Mouse (Mus musculus) heart, postnatal 0 days (tissue): ENCODE data around the gene Foxg1. TPM values are rescaled to one million over a fixed set of nuclear protein-coding genes. Genes with fewer than 3 reads are reported as not detected.

Experiments used
- ATAC-seq: fragments of 200-750 bp; cut with Nextera tagmentation; 2 replicates; pipeline ENCODE4 v1.8.0; 2017; ENCODE audit warnings: low read depth, moderate number of reproducible peaks, moderate library complexity; ENCODE audit not compliant: insufficient read depth
- DNase-seq: peaks from one replicate; pipeline ENCODE4 v3.0.0-alpha.2; 2016; ENCODE audit warnings: low spot score
- H3K27ac ChIP-seq: fragments of 300-500 bp; sonication (generic); 2 replicates; pipeline ENCODE4 v1.5.1; 2014; ENCODE audit warnings: low read depth, mild to moderate bottlenecking
- H3K27me3 ChIP-seq: fragments of 300-500 bp; sonication (generic); 2 replicates; pipeline ENCODE4 v1.6.1; 2014; ENCODE audit warnings: low read length, mixed read lengths; ENCODE audit not compliant: control insufficient read depth, insufficient read depth
- H3K36me3 ChIP-seq: fragments of 300-500 bp; sonication (generic); replicated peaks from 2 replicates; pipeline ENCODE4 v1.6.1; 2014; ENCODE audit warnings: low read length, mixed read lengths; ENCODE audit not compliant: control insufficient read depth, insufficient read depth
- H3K4me1 ChIP-seq: fragments of 300-500 bp; sonication (generic); 2 replicates; pipeline ENCODE4 v1.6.1; 2014; ENCODE audit warnings: antibody characterized with exemption; ENCODE audit not compliant: control insufficient read depth, insufficient read depth
- H3K4me2 ChIP-seq: fragments of 300-500 bp; sonication (generic); 2 replicates; pipeline ENCODE4 v1.6.1; 2014; ENCODE audit warnings: low read depth, mild to moderate bottlenecking, low read length, moderate library complexity
- H3K4me3 ChIP-seq: fragments of 300-500 bp; sonication (generic); 2 replicates; pipeline ENCODE4 v1.5.1; 2014; ENCODE audit warnings: low read depth, low read length
- H3K9ac ChIP-seq: fragments of 300-500 bp; sonication (generic); replicated peaks from 2 replicates; pipeline ENCODE4 v1.6.1; 2014; ENCODE audit warnings: low read depth, low read length, mixed read lengths
- H3K9me3 ChIP-seq: fragments of 300-500 bp; sonication (generic); replicated peaks from 2 replicates; pipeline ENCODE4 v1.6.1; 2016; ENCODE audit warnings: low read length; ENCODE audit not compliant: control insufficient read depth
- CTCF ChIP-seq: IDR thresholded peaks from 2 replicates; pipeline ENCODE4 v1.5.1; 2016; ENCODE audit warnings: antibody characterized with exemption, control low read depth, low read depth
- EP300 ChIP-seq: IDR thresholded peaks from 2 replicates; pipeline ENCODE4 v1.6.1; 2016; ENCODE audit warnings: antibody characterized with exemption, low read depth
- WGBS: fragments of 180-500 bp; shearing (Covaris S2); extraction: QIAGEN DNeasy Blood & Tissue Kit; methylation state at CpG from one replicate; pipeline ENCODE4 v1.1.7; 2014; 5-methylcytosine and 5-hydroxymethylcytosine counted together
- polyA plus RNA-seq: library from polyadenylated mRNA; unstranded; fragments of >200 nt; fragmentation: Nextera tagmentation; extraction: Ambion mirVana; gene quantifications from 2 replicates; pipeline ENCODE4 v1.2.1, GENCODE M21; 2015
- total RNA-seq: library from RNA; depleted of rRNA; stranded (reverse); fragments of >200 nt; gene quantifications from 2 replicates; pipeline ENCODE4 v1.2.3, GENCODE M21; 2014; ENCODE audit warnings: low replicate concordance

Gene Foxg1
- total and polyA plus RNA-seq, 2 experiments from 2014 or later: not detected

- DNase-seq (no peak), ATAC-seq (no peak)
- Histone ChIP-seq H3K36me3 (no peaks in the 10 kb centered on the region), H3K4me2 (no peak overlapping the region), H3K4me3 (no peak overlapping the region), H3K9me3 (no peaks in the 10 kb centered on the region), H3K27ac (no peak overlapping the region), H3K4me1 (peaks cover 5% of the 10 kb centered on the region; the same call in 1 of the 2 replicates), H3K27me3 (peaks cover 99% of the 10 kb centered on the region), H3K9ac (no peak overlapping the region)
- TF ChIP-seq CTCF: no peak
- TF ChIP-seq EP300: no peak
- 4% methylated on average over 1 of the region's 1 CpGs for WGBS
Measured at GRCm38 (mm10) chr12:49378920-49379319, 3.5 kb upstream of the Foxg1 start.

DNA sequence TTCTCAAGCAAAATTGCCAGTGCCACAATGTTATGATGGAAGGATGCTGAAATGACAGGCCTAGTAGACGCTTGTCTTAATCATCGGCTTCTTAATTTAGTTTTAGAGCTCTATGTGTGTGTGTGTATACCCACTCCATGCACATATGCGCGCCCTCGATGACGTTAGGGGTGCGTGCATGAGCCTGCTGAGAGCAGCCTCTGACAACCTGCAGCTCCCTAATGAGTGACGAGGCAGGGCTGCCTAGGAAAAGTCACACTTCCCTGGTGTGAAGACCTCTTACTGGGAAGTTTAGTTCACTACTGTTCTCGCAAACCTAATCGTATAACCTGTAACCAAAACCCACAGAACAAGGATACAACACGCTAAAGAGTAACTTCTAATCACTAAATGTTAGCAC is 3.0 kb upstream of the Foxg1 start:
- no peak overlapping the region for H3K27ac ChIP-seq
- H3K9ac ChIP-seq: no peak overlapping the region
- no peak overlapping the region for H3K4me2 ChIP-seq
- TF ChIP-seq EP300: no peak
- TF ChIP-seq CTCF: no peak
- H3K36me3 ChIP-seq: no peaks in the 10 kb centered on the region
- peaks cover 99% of the 10 kb centered on the region for H3K27me3 ChIP-seq
- H3K4me3 ChIP-seq: no peak overlapping the region
- H3K9me3 ChIP-seq: no peaks in the 10 kb centered on the region
- 6% methylated on average over 11 of the region's 11 CpGs for WGBS
- ATAC-seq: no peak
- DNase-seq: no peak
- peaks cover 6% of the 10 kb centered on the region; the same call in 1 of the 2 replicates for H3K4me1 ChIP-seq

- WGBS: 3% methylated on average over 4 of the region's 4 CpGs
- H3K27me3 ChIP-seq: peaks cover 100% of the 10 kb centered on the region
- H3K27ac ChIP-seq: no peak overlapping the region
Measured at GRCm38 (mm10) chr12:49380442-49380841, 2.0 kb upstream of the Foxg1 start.

GRCm38 (mm10) chr12:49381031-49381525 is 1.4 kb upstream of the Foxg1 start:
- Histone ChIP-seq H3K4me1 (peaks cover 6% of the 10 kb centered on the region; the same call in 1 of the 2 replicates), H3K9me3 (no peaks in the 10 kb centered on the region), H3K27me3 (peaks cover 100% of the 10 kb centered on the region), H3K4me3 (no peak overlapping the region), H3K27ac (no peak overlapping the region), H3K4me2 (no peak overlapping the region), H3K36me3 (no peaks in the 10 kb centered on the region), H3K9ac (no peak overlapping the region)
- no peak for ATAC-seq
- no peak for DNase-seq
- 3% methylated on average over 4 of the region's 4 CpGs for WGBS
- no peak for TF ChIP-seq CTCF
- TF ChIP-seq EP300: no peak

More at GRCm38 (mm10) chr12:49380442-49380841, 2.0 kb upstream of the Foxg1 start:
- DNase-seq (no peak), ATAC-seq (no peak)
- TF ChIP-seq CTCF (no peak), EP300 (no peak)
- Histone ChIP-seq H3K9ac (no peak overlapping the region), H3K9me3 (no peaks in the 10 kb centered on the region), H3K4me3 (no peak overlapping the region), H3K4me2 (no peak overlapping the region), H3K4me1 (peaks cover 6% of the 10 kb centered on the region; the same call in 1 of the 2 replicates), H3K36me3 (no peaks in the 10 kb centered on the region)

DNA sequence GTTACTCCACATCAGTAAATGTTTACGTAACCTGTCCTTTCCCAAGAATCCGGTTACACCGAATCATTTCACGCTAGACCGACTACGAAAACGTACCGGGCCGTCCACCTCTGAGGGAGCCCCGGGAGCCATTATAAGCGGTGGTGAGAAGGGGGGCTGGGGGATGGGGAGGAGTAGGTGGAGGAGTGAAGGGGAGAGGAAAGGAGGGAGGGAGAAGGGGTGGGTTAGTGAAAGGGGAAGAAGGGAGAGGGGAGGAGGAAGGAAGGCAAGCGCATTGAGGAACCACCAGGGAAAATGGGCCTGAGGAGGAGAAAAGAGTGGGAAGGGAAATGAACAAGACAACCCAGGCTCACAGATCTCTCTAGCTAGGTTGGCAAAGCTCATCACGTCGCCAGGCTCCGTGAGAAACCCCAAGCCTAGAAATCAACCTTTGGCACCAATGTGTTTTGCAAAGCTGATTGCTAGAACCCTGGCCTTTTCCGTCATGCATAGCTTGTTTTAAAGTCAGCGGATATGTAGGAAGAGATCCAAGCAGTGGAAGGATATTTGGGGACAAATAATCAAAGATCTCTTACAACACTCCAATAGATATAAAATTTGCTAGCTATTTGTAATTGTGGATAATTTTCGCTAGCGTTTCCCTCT is 617 bp upstream of the Foxg1 start:
- Histone ChIP-seq H3K27ac (no peak overlapping the region), H3K36me3 (no peaks in the 10 kb centered on the region), H3K4me2 (no peak overlapping the region), H3K27me3 (peaks cover 100% of the 10 kb centered on the region), H3K4me1 (peaks cover 6% of the 10 kb centered on the region; the same call in 1 of the 2 replicates), H3K4me3 (no peak overlapping the region), H3K9ac (no peak overlapping the region), H3K9me3 (no peaks in the 10 kb centered on the region)
- WGBS: 3% methylated on average over 19 of the region's 19 CpGs
- TF ChIP-seq EP300: no peak
- TF ChIP-seq CTCF: no peak
- no peak for DNase-seq
- ATAC-seq: no peak
